Mouse (Mus musculus): ENCODE measurements at regions not wholly inside any gene's neighbourhood (a gene's known extent, or its start where the extent isn't known, plus 50 kb on each side); places are given as distances from the start of the nearest gene placed in this dataset.
"Not testable (repeated sequence)": the region's sequence is repeated elsewhere in the genome, so short reads cannot be mapped to it uniquely, and the experiment has no call there.

DNA sequence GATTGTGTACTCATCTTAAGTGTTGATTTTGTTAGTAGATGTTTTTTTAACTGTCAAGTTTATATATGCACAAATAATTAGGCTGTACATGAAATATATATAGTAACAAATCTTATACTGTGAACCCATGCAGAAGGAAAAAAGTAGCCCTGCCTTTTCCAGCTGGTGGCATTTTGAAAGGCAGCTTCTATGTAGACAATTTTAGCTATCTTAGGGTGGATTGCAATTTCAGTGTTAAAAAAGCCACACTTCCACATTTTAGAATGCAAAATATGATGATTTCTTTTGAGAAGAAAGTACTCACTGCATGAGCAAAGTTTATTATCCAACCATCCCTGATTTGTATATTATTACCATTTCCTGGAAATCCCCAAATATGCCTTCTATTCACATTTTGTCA, 1256.1 kb upstream of the Gm12353 start:
- Histone ChIP-seq H3K27ac (ENCODE audit: insufficient read depth, low read length) (no peak overlapping the region), H3K9me3 (replicated peaks; ENCODE audit: control insufficient read depth, insufficient read depth, low read length, poor library complexity, severe bottlenecking) (no peaks in the 10 kb centered on the region), H3K4me3 (ENCODE audit: low read depth, low read length) (no peak overlapping the region), H3K4me1 (ENCODE audit: control insufficient read depth, insufficient read depth, low read length) (no peaks in the 10 kb centered on the region), H3K27me3 (ENCODE audit: control insufficient read depth, insufficient read depth, low read length, poor library complexity, severe bottlenecking) (no peaks in the 10 kb centered on the region), H3K9ac (ENCODE audit: low read depth, poor library complexity, severe bottlenecking) (no peak overlapping the region), H3K36me3 (ENCODE audit: control insufficient read depth, insufficient read depth, low read length, poor library complexity, severe bottlenecking) (no peaks in the 10 kb centered on the region)
- TF ChIP-seq EP300 (IDR thresholded peaks at IDR 0.05; ENCODE audit: insufficient read depth, low read depth, low read length) = no peak

GRCm38 (mm10) chr4:18365514-18365913, 1239.7 kb upstream of the Gm12353 start:
- no peak for TF ChIP-seq POLR2A (IDR thresholded peaks at IDR 0.05; ENCODE audit: insufficient read depth, low read length)
- TF ChIP-seq EP300 (IDR thresholded peaks at IDR 0.05; ENCODE audit: insufficient read depth, low read depth, low read length) = no peak
- TF ChIP-seq CTCF (IDR thresholded peaks at IDR 0.05; ENCODE audit: low read depth, low read length) = no peak

GRCm38 (mm10) chr4:18365916-18366315, 1239.3 kb upstream of the Gm12353 start:
- Histone ChIP-seq H3K9me3 (replicated peaks; ENCODE audit: control insufficient read depth, insufficient read depth, low read length, poor library complexity, severe bottlenecking) (no peaks in the 10 kb centered on the region), H3K36me3 (ENCODE audit: control insufficient read depth, insufficient read depth, low read length, poor library complexity, severe bottlenecking) (no peaks in the 10 kb centered on the region), H3K27me3 (ENCODE audit: control insufficient read depth, insufficient read depth, low read length, poor library complexity, severe bottlenecking) (no peaks in the 10 kb centered on the region), H3K4me3 (ENCODE audit: low read depth, low read length) (no peak overlapping the region), H3K9ac (ENCODE audit: low read depth, poor library complexity, severe bottlenecking) (no peak overlapping the region), H3K4me1 (ENCODE audit: control insufficient read depth, insufficient read depth, low read length) (peaks cover 2% of the 10 kb centered on the region), H3K27ac (ENCODE audit: insufficient read depth, low read length) (no peak overlapping the region)
- TF ChIP-seq CTCF (IDR thresholded peaks at IDR 0.05; ENCODE audit: low read depth, low read length) = no peak
- no peak for TF ChIP-seq EP300 (IDR thresholded peaks at IDR 0.05; ENCODE audit: insufficient read depth, low read depth, low read length)
- TF ChIP-seq POLR2A (IDR thresholded peaks at IDR 0.05; ENCODE audit: insufficient read depth, low read length) = no peak

More at GRCm38 (mm10) chr4:18365514-18365913, 1239.7 kb upstream of the Gm12353 start:
- no peaks in the 10 kb centered on the region for H3K36me3 ChIP-seq (ENCODE audit: control insufficient read depth, insufficient read depth, low read length, poor library complexity, severe bottlenecking)
- peaks cover 2% of the 10 kb centered on the region for H3K4me1 ChIP-seq (ENCODE audit: control insufficient read depth, insufficient read depth, low read length)
- H3K9ac ChIP-seq (ENCODE audit: low read depth, poor library complexity, severe bottlenecking) = no peak overlapping the region
- H3K9me3 ChIP-seq (replicated peaks; ENCODE audit: control insufficient read depth, insufficient read depth, low read length, poor library complexity, severe bottlenecking) = no peaks in the 10 kb centered on the region
- no peak overlapping the region for H3K4me3 ChIP-seq (ENCODE audit: low read depth, low read length)
- H3K27ac ChIP-seq (ENCODE audit: insufficient read depth, low read length) = no peak overlapping the region
- no peaks in the 10 kb centered on the region for H3K27me3 ChIP-seq (ENCODE audit: control insufficient read depth, insufficient read depth, low read length, poor library complexity, severe bottlenecking)

DNA sequence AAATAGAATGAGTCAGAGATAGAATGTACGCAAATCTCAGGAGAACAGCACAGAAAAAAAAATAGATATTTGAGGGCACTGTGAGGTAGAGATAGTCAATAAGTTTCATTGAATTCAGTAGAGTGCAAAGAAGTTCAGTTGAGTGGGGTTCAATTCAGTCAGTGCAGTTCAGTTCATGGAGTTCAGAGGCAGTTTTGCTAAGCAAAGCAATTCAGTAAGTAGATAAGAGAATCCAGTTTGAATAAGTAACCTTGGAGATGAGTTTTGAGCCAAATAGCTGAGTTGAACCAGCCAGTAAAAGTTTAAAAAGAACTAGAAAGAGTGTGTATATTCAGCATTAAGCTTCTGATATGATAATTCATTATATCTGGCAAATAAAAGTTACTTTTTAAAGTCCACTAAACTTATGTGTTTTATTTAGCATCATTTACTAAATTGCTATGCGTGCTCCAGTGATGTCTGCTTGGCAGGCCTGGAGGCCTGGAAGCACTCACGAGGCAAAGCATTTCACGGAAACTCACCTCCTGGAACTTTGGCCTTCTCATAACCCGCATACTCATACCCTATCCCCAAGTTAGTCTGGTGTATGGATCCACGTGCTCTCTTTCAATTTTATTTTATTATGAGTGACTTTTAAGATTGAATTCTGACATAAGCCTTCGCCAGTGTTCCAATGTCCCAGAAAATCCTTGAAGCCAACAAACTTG, 1210.3 kb upstream of the Gm12353 start:
- Histone ChIP-seq H3K36me3 (ENCODE audit: control insufficient read depth, insufficient read depth, low read length, poor library complexity, severe bottlenecking) (no peaks in the 10 kb centered on the region; the same call in 1 of the 2 replicates), H3K27ac (ENCODE audit: insufficient read depth, low read length) (peak overlapping the region; percentile 89), H3K9me3 (replicated peaks; ENCODE audit: control insufficient read depth, insufficient read depth, low read length, poor library complexity, severe bottlenecking) (peaks cover 3% of the 10 kb centered on the region), H3K4me1 (ENCODE audit: control insufficient read depth, insufficient read depth, low read length) (no peaks in the 10 kb centered on the region), H3K27me3 (ENCODE audit: control insufficient read depth, insufficient read depth, low read length, poor library complexity, severe bottlenecking) (no peaks in the 10 kb centered on the region), H3K9ac (ENCODE audit: low read depth, poor library complexity, severe bottlenecking) (no peak overlapping the region), H3K4me3 (ENCODE audit: low read depth, low read length) (no peak overlapping the region)
- no peak for TF ChIP-seq CTCF (IDR thresholded peaks at IDR 0.05; ENCODE audit: low read depth, low read length)
- no peak for TF ChIP-seq EP300 (IDR thresholded peaks at IDR 0.05; ENCODE audit: insufficient read depth, low read depth, low read length)
- TF ChIP-seq POLR2A (IDR thresholded peaks at IDR 0.05; ENCODE audit: insufficient read depth, low read length) = no peak

DNA sequence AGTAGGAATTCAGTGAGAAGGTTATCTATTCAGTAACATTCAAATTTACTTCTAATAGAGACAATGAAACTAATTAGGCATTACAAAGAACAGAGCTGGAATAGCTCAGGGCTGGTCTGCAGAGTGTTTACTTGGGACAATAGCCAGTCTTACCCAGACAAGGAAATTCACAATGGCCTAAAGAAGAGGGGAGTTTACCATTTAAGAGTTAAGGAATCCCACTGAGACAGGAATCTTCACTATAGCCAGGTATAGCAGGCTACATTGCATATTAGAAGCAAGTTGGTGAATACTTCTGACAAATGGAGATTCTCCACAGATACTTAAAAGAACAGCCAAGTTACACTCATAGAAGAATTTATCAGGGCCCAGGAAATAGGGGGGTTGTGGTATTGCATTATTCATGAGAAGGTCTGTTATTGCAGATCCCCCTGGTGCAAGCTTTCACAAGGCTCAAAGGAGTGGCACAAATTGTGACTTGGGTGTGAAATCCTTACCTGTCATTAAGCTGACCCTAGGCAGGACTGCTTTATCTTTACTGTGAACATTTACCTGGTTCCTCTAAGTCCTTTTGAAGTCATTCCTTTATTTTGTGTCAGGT, 1209.6 kb upstream of the Gm12353 start:
- not testable (repeated sequence) for H3K4me1 ChIP-seq (ENCODE audit: control insufficient read depth, insufficient read depth, low read length); H3K4me3 ChIP-seq (ENCODE audit: low read depth, low read length); H3K9ac ChIP-seq (ENCODE audit: low read depth, poor library complexity, severe bottlenecking); H3K27me3 ChIP-seq (ENCODE audit: control insufficient read depth, insufficient read depth, low read length, poor library complexity, severe bottlenecking); H3K9me3 ChIP-seq (replicated peaks; ENCODE audit: control insufficient read depth, insufficient read depth, low read length, poor library complexity, severe bottlenecking); H3K36me3 ChIP-seq (ENCODE audit: control insufficient read depth, insufficient read depth, low read length, poor library complexity, severe bottlenecking)
- peak overlapping the region; percentile 90 for H3K27ac ChIP-seq (ENCODE audit: insufficient read depth, low read length)

DNA sequence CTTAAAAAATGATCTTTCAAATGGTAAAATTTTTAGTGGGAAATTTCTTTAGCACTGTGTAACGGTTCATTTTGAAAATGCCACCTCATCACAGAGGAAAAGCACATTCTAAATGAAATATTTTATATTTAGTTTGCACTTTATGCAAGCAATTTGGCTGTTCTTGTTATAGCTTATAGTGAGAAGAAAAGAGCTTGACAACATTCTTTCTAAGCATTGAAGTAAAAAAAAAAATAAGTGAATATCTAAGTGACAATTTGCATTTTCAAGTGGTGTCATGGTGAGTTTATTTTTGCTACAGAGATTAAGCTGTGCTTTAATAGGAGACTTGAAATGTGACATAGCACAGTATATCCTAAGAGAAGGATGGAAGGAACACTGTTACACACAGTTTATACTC, 1194.9 kb upstream of the Gm12353 start:
- Histone ChIP-seq H3K4me3 (ENCODE audit: low read depth, low read length) (no peak overlapping the region), H3K9ac (ENCODE audit: low read depth, poor library complexity, severe bottlenecking) (no peak overlapping the region), H3K36me3 (ENCODE audit: control insufficient read depth, insufficient read depth, low read length, poor library complexity, severe bottlenecking) (no peaks in the 10 kb centered on the region), H3K27me3 (ENCODE audit: control insufficient read depth, insufficient read depth, low read length, poor library complexity, severe bottlenecking) (no peaks in the 10 kb centered on the region), H3K4me1 (ENCODE audit: control insufficient read depth, insufficient read depth, low read length) (no peaks in the 10 kb centered on the region), H3K9me3 (replicated peaks; ENCODE audit: control insufficient read depth, insufficient read depth, low read length, poor library complexity, severe bottlenecking) (no peaks in the 10 kb centered on the region), H3K27ac (ENCODE audit: insufficient read depth, low read length) (no peak overlapping the region)
- TF ChIP-seq EP300 (IDR thresholded peaks at IDR 0.05; ENCODE audit: insufficient read depth, low read depth, low read length) = no peak
- TF ChIP-seq POLR2A (IDR thresholded peaks at IDR 0.05; ENCODE audit: insufficient read depth, low read length) = no peak
- no peak for TF ChIP-seq CTCF (IDR thresholded peaks at IDR 0.05; ENCODE audit: low read depth, low read length)
